Mouse (Mus musculus): ENCODE data around the gene Mterf4. TPM values are rescaled to one million over a fixed set of nuclear protein-coding genes. Genes with fewer than 3 reads are reported as not detected.

The Mterf4 gene
- total and polyA plus RNA-seq, 3 experiments = 5.0 to 58.2 (median 20.2) TPM

DNA sequence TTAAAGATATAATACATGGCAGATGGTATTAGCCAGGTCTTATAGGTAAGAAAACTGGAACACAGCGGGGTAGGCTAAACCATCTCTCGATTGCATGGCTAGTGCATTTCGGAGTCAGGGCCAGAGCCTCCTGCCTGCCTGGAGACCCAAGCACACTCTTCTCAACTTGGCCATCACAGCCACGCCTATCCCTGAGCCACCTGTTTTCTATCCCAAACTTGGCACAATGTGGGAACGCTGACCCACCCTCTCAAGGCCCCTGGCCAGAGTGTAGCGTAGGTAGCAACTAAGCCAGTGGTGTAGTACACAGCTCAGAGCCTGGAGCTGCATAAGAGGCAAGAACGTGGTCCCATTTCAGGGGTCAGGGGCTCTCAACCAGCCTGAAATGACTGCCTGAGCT lies 50.0 kb downstream of the Mterf4 start:
- TF ChIP-seq GATA2 (IDR thresholded peaks at IDR 0.05; ENCODE audit: borderline replicate concordance, low read depth, low read length) (no peak), TAL1 (conservative IDR thresholded peaks at IDR 0.05; ENCODE audit: low read depth, low read length) (no peak), CTCF (IDR thresholded peaks at IDR 0.05; ENCODE audit: low read depth, low read length) (no peak), POLR2AphosphoS5 (IDR thresholded peaks at IDR 0.05; ENCODE audit: insufficient replicate concordance, low read depth, low read length) (no peak), GATA1 (IDR thresholded peaks at IDR 0.05; ENCODE audit: borderline replicate concordance, low read length) (no peak)
- Histone ChIP-seq H3K4me1 (ENCODE audit: insufficient read depth, low read depth, low read length) (no peaks in the 10 kb centered on the region), H3K27me3 (ENCODE audit: insufficient read depth, low read length) (no peaks in the 10 kb centered on the region; the same call in 1 of the 2 replicates), H3K36me3 (replicated peaks) (no peaks in the 10 kb centered on the region), H3K9me3 (replicated peaks) (no peaks in the 10 kb centered on the region), H3K4me3 (ENCODE audit: low read depth, low read length) (no peak overlapping the region)
- DNase-seq (ENCODE audit: low spot score) (no peak), ATAC-seq (ENCODE audit: extremely low read depth, insufficient number of reproducible peaks, low FRiP score, poor library complexity, severe bottlenecking) (no peak)

GRCm38 (mm10) chr1:93252586-93252985 lies 53.1 kb downstream of the Mterf4 start:
- Histone ChIP-seq H3K4me1 (ENCODE audit: insufficient read depth, low read depth, low read length) (no peaks in the 10 kb centered on the region), H3K27me3 (ENCODE audit: insufficient read depth, low read length) (no peaks in the 10 kb centered on the region; the same call in 1 of the 2 replicates), H3K9me3 (replicated peaks) (no peaks in the 10 kb centered on the region), H3K36me3 (replicated peaks) (no peaks in the 10 kb centered on the region), H3K4me3 (ENCODE audit: low read depth, low read length) (no peak overlapping the region)
- DNase-seq (ENCODE audit: low spot score) (no peak), ATAC-seq (ENCODE audit: extremely low read depth, insufficient number of reproducible peaks, low FRiP score, poor library complexity, severe bottlenecking) (no peak)
- TF ChIP-seq GATA1 (IDR thresholded peaks at IDR 0.05; ENCODE audit: borderline replicate concordance, low read length) (no peak), POLR2AphosphoS5 (IDR thresholded peaks at IDR 0.05; ENCODE audit: insufficient replicate concordance, low read depth, low read length) (no peak), CTCF (IDR thresholded peaks at IDR 0.05; ENCODE audit: low read depth, low read length) (no peak), GATA2 (IDR thresholded peaks at IDR 0.05; ENCODE audit: borderline replicate concordance, low read depth, low read length) (no peak), TAL1 (conservative IDR thresholded peaks at IDR 0.05; ENCODE audit: low read depth, low read length) (no peak)

Other genes starting within 250 kb of the Mterf4 start
- gene Kif1a, start 204.0 kb downstream of the Mterf4 start, total RNA-seq (2014; fragmentation: Nextera tagmentation) = not detected in 2 replicates
- 0.05 and 0.06 TPM in 2 replicates for gene Kif1a, start 204.0 kb downstream of the Mterf4 start, total RNA-seq (2017)
- gene Kif1a, start 204.0 kb downstream of the Mterf4 start, polyA plus RNA-seq (2012) = under 0.01 TPM in 1 of 2 replicates, not detected in the other
- gene Agxt, start 170.7 kb downstream of the Mterf4 start, total RNA-seq (2014; fragmentation: Nextera tagmentation) = not detected in 2 replicates
- not detected in 2 replicates for gene Agxt, start 170.7 kb downstream of the Mterf4 start, total RNA-seq (2017)
- not detected in 2 replicates for gene Agxt, start 170.7 kb downstream of the Mterf4 start, polyA plus RNA-seq (2012)
- not detected in 2 replicates for gene 2310007B03Rik, start 145.0 kb downstream of the Mterf4 start, total RNA-seq (2014; fragmentation: Nextera tagmentation)
- gene 2310007B03Rik, start 145.0 kb downstream of the Mterf4 start, total RNA-seq (2017) = 0.05 TPM in 1 of 2 replicates, not detected in the other
- gene 2310007B03Rik, start 145.0 kb downstream of the Mterf4 start, polyA plus RNA-seq (2012) = not detected in 2 replicates
- not detected in 2 replicates for gene Crocc2, start 137.2 kb downstream of the Mterf4 start, total RNA-seq (2014; fragmentation: Nextera tagmentation)
- gene Crocc2, start 137.2 kb downstream of the Mterf4 start, total RNA-seq (2017) = 0.06 and 0.11 TPM in 2 replicates
- not detected in 2 replicates for gene Crocc2, start 137.2 kb downstream of the Mterf4 start, polyA plus RNA-seq (2012)
- not detected in 2 replicates for gene Sned1, start 70.1 kb downstream of the Mterf4 start, total RNA-seq (2014; fragmentation: Nextera tagmentation)
- 0.06 and 0.22 TPM in 2 replicates for gene Sned1, start 70.1 kb downstream of the Mterf4 start, total RNA-seq (2017)
- not detected in 2 replicates for gene Sned1, start 70.1 kb downstream of the Mterf4 start, polyA plus RNA-seq (2012)
- gene Ppp1r7, start 36.9 kb upstream of the Mterf4 start, total RNA-seq (2014; fragmentation: Nextera tagmentation) = 69.0 and 101 TPM in 2 replicates
- 31.2 and 37.2 TPM in 2 replicates for gene Ppp1r7, start 36.9 kb upstream of the Mterf4 start, total RNA-seq (2017)
- 28.4 and 42.3 TPM in 2 replicates for gene Ppp1r7, start 36.9 kb upstream of the Mterf4 start, polyA plus RNA-seq (2012)
- 23.8 and 25.1 TPM in 2 replicates for gene Pask, start 37.6 kb upstream of the Mterf4 start, total RNA-seq (2014; fragmentation: Nextera tagmentation)
- gene Pask, start 37.6 kb upstream of the Mterf4 start, total RNA-seq (2017) = 24.6 and 29.6 TPM in 2 replicates
- 6.0 and 10.0 TPM in 2 replicates for gene Pask, start 37.6 kb upstream of the Mterf4 start, polyA plus RNA-seq (2012)
- not detected in 2 replicates for gene Ano7, start 68.0 kb upstream of the Mterf4 start, total RNA-seq (2014; fragmentation: Nextera tagmentation)
- 0.11 TPM in 1 of 2 replicates, not detected in the other for gene Ano7, start 68.0 kb upstream of the Mterf4 start, total RNA-seq (2017)
- gene Ano7, start 68.0 kb upstream of the Mterf4 start, polyA plus RNA-seq (2012) = not detected in 2 replicates
- 470 and 482 TPM in 2 replicates for gene Hdlbp, start 172.9 kb upstream of the Mterf4 start, total RNA-seq (2014; fragmentation: Nextera tagmentation)
- gene Hdlbp, start 172.9 kb upstream of the Mterf4 start, total RNA-seq (2017) = 116 and 144 TPM in 2 replicates
- 57.5 and 62.1 TPM in 2 replicates for gene Hdlbp, start 172.9 kb upstream of the Mterf4 start, polyA plus RNA-seq (2012)
- 25.9 and 28.1 TPM in 2 replicates for gene Farp2, start 206.2 kb upstream of the Mterf4 start, total RNA-seq (2014; fragmentation: Nextera tagmentation)
- 4.9 and 5.4 TPM in 2 replicates for gene Farp2, start 206.2 kb upstream of the Mterf4 start, total RNA-seq (2017)
- 1.2 and 1.6 TPM in 2 replicates for gene Farp2, start 206.2 kb upstream of the Mterf4 start, polyA plus RNA-seq (2012)